In genomic region chr2:146218881-146219535, GRCm38 (mm10) we compare ENCODE assay signal across 8 mouse cellular contexts. TPM values are rescaled to one million over a fixed set of nuclear protein-coding genes. Genes with fewer than 3 reads are reported as not detected.
A peak's percentile ranks its signal among the peaks of the same experiment; 100 is the strongest.
DNase-seq lines count a peak whose midpoint lies in the region; ATAC-seq and TF ChIP-seq lines count a peak whose summit lies in the region.
"Had no signal": no experiment of that assay in that cellular context is flagged by ENCODE, and none has a peak within 500 bp of the region (broad histone marks: within the 10 kb centered on the region; RNA-seq: fewer than 3 reads in every experiment).

No protein-coding gene starts in this region.

- H3K9me3 ChIP-seq in forebrain, embryonic 12.5 days: no peaks in the 10 kb centered on the region
- H3K9me3 ChIP-seq in limb, embryonic 12.5 days: no peaks in the 10 kb centered on the region
- H3K9me3 ChIP-seq in stomach, postnatal 0 days (ENCODE audit: control insufficient read depth, low read length): no peaks in the 10 kb centered on the region

- peak overlapping the region; percentile 94 for H3K27ac ChIP-seq in forebrain, embryonic 12.5 days
- no peak overlapping the region for H3K27ac ChIP-seq in limb, embryonic 12.5 days
- H3K27ac ChIP-seq in stomach, postnatal 0 days (replicated peaks): no peak overlapping the region

- H3K9ac ChIP-seq in forebrain, embryonic 12.5 days: peak overlapping the region; percentile 45
- H3K9ac ChIP-seq in limb, embryonic 12.5 days (replicated peaks): no peak overlapping the region
- no peak overlapping the region for H3K9ac ChIP-seq in stomach, postnatal 0 days (ENCODE audit: low read length)

- H3K36me3 ChIP-seq in forebrain, embryonic 12.5 days (replicated peaks): no peaks in the 10 kb centered on the region
- no peaks in the 10 kb centered on the region for H3K36me3 ChIP-seq in limb, embryonic 12.5 days
- H3K36me3 ChIP-seq in stomach, postnatal 0 days (ENCODE audit: control insufficient read depth, insufficient read depth, low read length): no peaks in the 10 kb centered on the region

- H3K4me1 ChIP-seq in forebrain, embryonic 12.5 days: peaks cover 79% of the 10 kb centered on the region
- peaks cover 44% of the 10 kb centered on the region for H3K4me1 ChIP-seq in limb, embryonic 12.5 days (replicated peaks)
- H3K4me1 ChIP-seq in stomach, postnatal 0 days (replicated peaks; ENCODE audit: control insufficient read depth, insufficient read depth): peaks cover 9% of the 10 kb centered on the region

- peaks cover 60% of the 10 kb centered on the region for H3K27me3 ChIP-seq in forebrain, embryonic 12.5 days
- H3K27me3 ChIP-seq in limb, embryonic 12.5 days: peaks cover 90% of the 10 kb centered on the region
- peaks cover 30% of the 10 kb centered on the region for H3K27me3 ChIP-seq in stomach, postnatal 0 days (ENCODE audit: control insufficient read depth, insufficient read depth, low read length)

- no peak for TF ChIP-seq CTCF in stomach, postnatal 0 days (IDR thresholded peaks at IDR 0.05; ENCODE audit: low read depth)

- peak; percentile 15 to 26 for DNase-seq in left cerebral cortex, adult 8-10 months (ENCODE audit: low spot score in 2 of 2)
- no peak for DNase-seq in left cerebral cortex, adult 11 months (ENCODE audit: low spot score)
- peak; percentile 19 for DNase-seq in stomach, postnatal 0 days (ENCODE audit: low spot score)
- no peak for DNase-seq in kidney, adult 8-10 months
- DNase-seq in spleen, postnatal 10 days (ENCODE audit: low spot score in 2 of 2): no peak

- peak overlapping the region; percentile 28; the same call in 1 of the 2 replicates for H3K4me3 ChIP-seq in forebrain, embryonic 12.5 days (replicated peaks)
- H3K4me3 ChIP-seq in limb, embryonic 12.5 days (replicated peaks): peak overlapping the region; percentile 30; the same call in 1 of the 2 replicates
- no peak overlapping the region for H3K4me3 ChIP-seq in stomach, postnatal 0 days (ENCODE audit: low read depth, low read length)

- 1% methylated on average over 19 of the region's 19 CpGs for WGBS in forebrain, embryonic 12.5 days
- WGBS in limb, embryonic 12.5 days: 2% methylated on average over 19 of the region's 19 CpGs
- 4% methylated on average over 19 of the region's 19 CpGs for WGBS in stomach, postnatal 0 days

- ATAC-seq in forebrain, embryonic 12.5 days (ENCODE audit: low FRiP score): no peak
- ATAC-seq in limb, embryonic 12.5 days (ENCODE audit: insufficient number of reproducible peaks, insufficient read depth, low FRiP score, low TSS enrichment, low read depth): no peak
- no peak for ATAC-seq in stomach, postnatal 0 days (ENCODE audit: low FRiP score, low TSS enrichment)

- TF ChIP-seq EP300 in stomach, postnatal 0 days (optimal IDR thresholded peaks at IDR 0.05): no peak

- H3K4me2 ChIP-seq in forebrain, embryonic 12.5 days: peak overlapping the region; percentile 51
- H3K4me2 ChIP-seq in limb, embryonic 12.5 days: peak overlapping the region; percentile 51; the same call in 1 of the 2 replicates
- no peak overlapping the region for H3K4me2 ChIP-seq in stomach, postnatal 0 days (replicated peaks; ENCODE audit: low read depth)

RNA-seq across cellular contexts. Expression of gene Insm1, which starts 2.7 kb away (rescaled TPM):
- 1 to 10 TPM; 4.7 to 5.9 (median 5.8) TPM for total RNA-seq in left cerebral cortex, adult 8-10 months (2022)
- polyA plus RNA-seq in forebrain, embryonic 12.5 days (2016; fragmentation: Nextera tagmentation; extraction: Ambion mirVana): 11.9 and 13.4 TPM in 2 replicates
- not detected in 2 replicates for polyA plus RNA-seq in limb, embryonic 12.5 days (2016; fragmentation: Nextera tagmentation; extraction: Ambion mirVana)
- polyA plus RNA-seq in stomach, postnatal 0 days (2015; fragmentation: Nextera tagmentation; extraction: Ambion mirVana): 0.29 and 0.44 TPM in 2 replicates
- total RNA-seq: megakaryocyte progenitor cell, adult 5-6 weeks had no signal

Comparison
In these comparisons a context has a peak if more than half of its experiments do, and no peak if none do; other contexts are left out.
1. DNase-seq: peak in left cerebral cortex, adult 8-10 months (2 of 2) and stomach, postnatal 0 days (single experiment); none in left cerebral cortex, adult 11 months (single experiment), kidney, adult 8-10 months (0 of 2) and spleen, postnatal 10 days (0 of 2).